Mouse (Mus musculus): Measurements from ENCODE around the gene Hist1h1t. TPM values are rescaled to one million over a fixed set of nuclear protein-coding genes. Genes with fewer than 3 reads are reported as not detected.

Hist1h1t gene
- polyA plus RNA-seq, 1 experiment from 2014 or later = not detected

DNA sequence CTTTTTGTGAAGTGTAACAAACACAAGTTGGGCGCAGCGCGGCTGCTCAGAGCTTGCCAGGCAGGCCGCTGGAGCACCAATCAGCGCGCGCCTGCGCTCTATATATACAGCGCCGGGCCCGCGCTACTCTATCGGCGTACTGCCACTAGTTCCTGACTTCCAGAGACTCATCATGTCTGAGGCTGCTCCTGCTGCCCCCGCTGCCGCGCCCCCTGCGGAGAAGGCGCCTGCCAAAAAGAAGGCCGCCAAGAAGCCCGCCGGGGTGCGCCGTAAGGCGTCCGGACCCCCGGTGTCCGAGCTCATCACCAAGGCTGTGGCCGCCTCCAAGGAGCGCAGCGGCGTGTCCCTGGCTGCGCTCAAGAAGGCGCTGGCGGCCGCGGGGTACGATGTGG is 43.1 kb downstream of the Hist1h1t start, which contains the start of gene Hist1h1c:
Gene Hist1h1c (plus strand): TSS at position 132 of the 392 bp plus-strand sequence.
- H3K9me3 ChIP-seq (replicated peaks) = no peaks in the 10 kb centered on the region
- ATAC-seq (ENCODE audit: insufficient number of reproducible peaks, low FRiP score) = peak; percentile 94
- H3K9ac ChIP-seq = peak within 1 kb of the TSS; percentile 96
- H3K4me2 ChIP-seq = peak within 1 kb of the TSS; percentile 96
- no peaks in the 10 kb centered on the region for H3K36me3 ChIP-seq
- no peaks in the 10 kb centered on the region for H3K27me3 ChIP-seq (replicated peaks)
- H3K27ac ChIP-seq (ENCODE audit: poor library complexity, severe bottlenecking) = peak within 1 kb of the TSS; percentile 100
- WGBS = 0% methylated on average over 38 of the region's 38 CpGs
- H3K4me3 ChIP-seq = peak within 1 kb of the TSS; percentile 68
- peaks cover 7% of the 10 kb centered on the region for H3K4me1 ChIP-seq (replicated peaks)

DNA sequence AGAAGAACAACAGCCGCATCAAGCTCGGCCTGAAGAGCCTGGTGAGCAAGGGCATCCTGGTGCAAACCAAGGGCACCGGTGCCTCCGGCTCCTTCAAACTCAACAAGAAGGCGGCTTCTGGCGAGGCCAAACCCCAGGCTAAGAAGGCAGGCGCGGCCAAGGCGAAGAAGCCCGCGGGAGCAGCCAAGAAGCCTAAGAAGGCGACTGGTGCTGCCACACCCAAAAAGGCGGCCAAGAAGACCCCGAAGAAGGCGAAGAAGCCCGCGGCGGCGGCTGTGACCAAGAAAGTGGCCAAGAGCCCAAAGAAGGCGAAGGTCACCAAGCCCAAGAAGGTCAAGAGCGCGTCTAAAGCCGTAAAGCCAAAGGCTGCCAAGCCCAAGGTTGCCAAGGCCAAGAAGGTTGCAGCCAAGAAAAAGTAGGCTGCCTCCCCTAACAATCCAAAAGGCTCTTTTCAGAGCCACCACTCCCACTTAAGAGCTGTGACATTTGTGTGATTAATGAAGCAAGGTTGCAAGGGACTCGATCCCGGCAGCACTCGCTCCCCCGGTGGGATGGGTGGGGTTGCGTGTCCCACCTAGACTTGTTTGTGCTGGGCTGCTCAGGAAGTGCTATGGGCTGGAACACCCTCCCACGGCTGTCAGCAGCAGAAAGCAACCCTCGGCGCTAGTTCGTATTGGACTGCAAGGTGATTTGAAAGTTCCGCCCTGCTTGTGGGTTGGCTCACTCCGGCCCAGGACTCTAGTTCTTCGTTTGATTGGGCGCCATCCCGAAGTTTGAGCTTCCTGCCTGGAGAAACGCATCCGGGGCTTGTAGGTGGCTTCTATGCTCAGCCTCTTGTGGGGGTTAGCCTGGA is 43.7 kb downstream of the Hist1h1t start:
- peak overlapping the region; percentile 68 for H3K4me3 ChIP-seq
- 0% methylated on average over 39 of the region's 39 CpGs for WGBS

DNA sequence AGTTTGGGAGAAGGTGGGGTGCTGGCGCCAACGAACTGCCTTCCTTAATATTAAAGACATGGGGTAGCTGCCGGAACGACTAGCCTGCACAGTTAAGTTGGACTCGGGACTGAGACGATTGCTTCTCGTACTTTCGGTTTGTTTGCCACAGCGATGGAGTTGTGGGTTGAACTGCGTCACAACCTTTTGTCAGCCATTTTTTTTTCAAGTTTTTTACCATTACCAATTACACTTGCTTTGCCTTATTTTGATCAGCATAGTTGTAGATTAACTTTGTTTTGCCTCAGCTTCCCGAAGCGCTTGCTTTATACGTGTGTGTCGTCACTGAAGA is 44.3 kb downstream of the Hist1h1t start:
- H3K36me3 ChIP-seq = no peaks in the 10 kb centered on the region
- H3K4me1 ChIP-seq (replicated peaks) = peaks cover 7% of the 10 kb centered on the region
- H3K4me3 ChIP-seq = peak overlapping the region; percentile 68
- peak overlapping the region; percentile 96 for H3K4me2 ChIP-seq
- no peaks in the 10 kb centered on the region for H3K27me3 ChIP-seq (replicated peaks)
- peak overlapping the region; percentile 96 for H3K9ac ChIP-seq
- no peak; the same call in 1 of the 2 replicates for ATAC-seq (ENCODE audit: insufficient number of reproducible peaks, low FRiP score)
- WGBS = under 1% methylated on average over 14 of the region's 14 CpGs
- H3K9me3 ChIP-seq (replicated peaks) = no peaks in the 10 kb centered on the region
- peak overlapping the region; percentile 100 for H3K27ac ChIP-seq (ENCODE audit: poor library complexity, severe bottlenecking)

More for the DNA sequence above, 43.7 kb downstream of the Hist1h1t start:
- peak overlapping the region; percentile 100 for H3K27ac ChIP-seq (ENCODE audit: poor library complexity, severe bottlenecking)
- peaks cover 7% of the 10 kb centered on the region for H3K4me1 ChIP-seq (replicated peaks)
- peak overlapping the region; percentile 96 for H3K4me2 ChIP-seq
- no peaks in the 10 kb centered on the region for H3K36me3 ChIP-seq
- H3K27me3 ChIP-seq (replicated peaks) = no peaks in the 10 kb centered on the region
- H3K9ac ChIP-seq = peak overlapping the region; percentile 96
- ATAC-seq (ENCODE audit: insufficient number of reproducible peaks, low FRiP score) = peak; percentile 86
- no peaks in the 10 kb centered on the region for H3K9me3 ChIP-seq (replicated peaks)

DNA sequence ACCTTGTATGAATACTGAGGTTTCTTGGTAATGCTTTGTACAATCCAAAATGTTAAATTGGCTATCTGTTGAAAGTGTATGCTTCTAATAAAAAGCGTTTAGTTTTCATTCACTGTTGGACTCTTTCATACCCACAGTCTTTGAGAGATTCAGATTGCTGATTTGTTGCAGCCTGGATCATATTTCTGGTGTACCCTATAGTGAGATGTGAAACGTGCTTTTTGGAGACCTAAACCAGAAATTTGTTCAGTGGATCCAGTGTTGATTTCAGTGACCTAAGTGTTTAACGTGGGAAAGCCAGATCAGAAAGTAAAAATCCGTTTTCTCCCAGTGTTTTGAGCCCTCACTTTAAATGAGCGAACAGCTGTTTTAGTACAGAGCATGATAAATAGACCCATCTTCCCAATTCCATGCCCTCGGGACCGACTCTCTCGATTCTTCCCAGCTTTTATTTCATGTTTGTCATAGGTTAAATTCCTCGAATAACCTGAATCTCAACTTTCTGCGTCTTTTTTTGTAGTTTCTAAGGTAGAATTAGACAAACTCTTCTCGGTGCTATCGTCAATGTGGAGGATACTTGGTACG is 44.7 kb downstream of the Hist1h1t start:
- Histone ChIP-seq H3K9me3 (replicated peaks) (no peaks in the 10 kb centered on the region), H3K27ac (ENCODE audit: poor library complexity, severe bottlenecking) (peak overlapping the region; percentile 100), H3K4me3 (peak overlapping the region; percentile 68), H3K27me3 (replicated peaks) (no peaks in the 10 kb centered on the region), H3K36me3 (no peaks in the 10 kb centered on the region), H3K4me1 (replicated peaks) (peaks cover 7% of the 10 kb centered on the region), H3K4me2 (peak overlapping the region; percentile 96), H3K9ac (peak overlapping the region; percentile 96)
- 31% methylated on average over 13 of the region's 13 CpGs for WGBS
- ATAC-seq (ENCODE audit: insufficient number of reproducible peaks, low FRiP score) = no peak

DNA sequence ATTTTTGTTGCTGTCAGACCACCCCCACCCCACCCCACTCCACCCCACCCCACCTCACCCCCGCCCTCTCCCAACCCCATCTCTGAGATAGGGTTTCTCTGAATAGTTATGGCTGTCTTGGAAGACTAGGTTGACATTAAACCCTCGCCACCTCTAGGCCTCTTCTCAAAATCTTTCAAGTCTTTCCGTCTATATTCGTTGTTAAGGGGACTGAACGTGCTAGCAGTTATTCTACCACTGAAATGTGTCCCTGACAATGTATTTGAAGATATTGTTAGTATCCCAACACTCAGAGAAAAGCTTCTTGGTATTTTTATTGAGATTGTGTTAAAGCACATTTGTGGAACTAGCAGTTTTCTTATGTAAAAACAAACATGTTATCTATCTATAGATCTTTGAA is 45.3 kb downstream of the Hist1h1t start:
- Histone ChIP-seq H3K4me2 (peak overlapping the region; percentile 96), H3K4me1 (replicated peaks) (peaks cover 7% of the 10 kb centered on the region), H3K36me3 (no peaks in the 10 kb centered on the region), H3K4me3 (0 out of 2 replicates have a peak overlapping the region, but pooled peaks have one; percentile 4), H3K9ac (no peak overlapping the region), H3K27me3 (replicated peaks) (no peaks in the 10 kb centered on the region), H3K27ac (ENCODE audit: poor library complexity, severe bottlenecking) (peak overlapping the region; percentile 100; the same call in 1 of the 2 replicates), H3K9me3 (replicated peaks) (no peaks in the 10 kb centered on the region)
- WGBS = 49% methylated on average over 5 of the region's 5 CpGs
- no peak for ATAC-seq (ENCODE audit: insufficient number of reproducible peaks, low FRiP score)

DNA sequence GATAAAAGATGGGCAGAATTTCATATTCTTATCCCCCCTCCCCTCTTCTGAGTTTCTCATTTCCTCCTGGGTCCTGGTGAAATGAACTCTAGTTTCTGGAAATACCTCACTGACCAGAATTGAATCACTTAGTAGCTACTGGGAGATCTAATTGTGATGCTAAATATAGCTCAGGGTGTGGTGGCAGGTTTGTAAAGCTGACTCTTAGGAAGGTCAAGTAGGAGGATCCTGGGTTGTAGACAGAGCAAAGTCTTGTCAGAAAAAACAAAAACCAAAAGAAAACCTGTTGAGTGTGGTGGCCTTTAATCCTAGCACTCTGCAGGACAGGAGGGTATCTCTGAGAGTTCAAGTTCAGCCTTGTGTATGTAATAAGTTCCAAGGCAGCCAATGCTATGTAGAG is 46.4 kb downstream of the Hist1h1t start:
- H3K27me3 ChIP-seq (replicated peaks) = no peaks in the 10 kb centered on the region
- no peak overlapping the region for H3K27ac ChIP-seq (ENCODE audit: poor library complexity, severe bottlenecking)
- no peak overlapping the region for H3K4me2 ChIP-seq
- peaks cover 8% of the 10 kb centered on the region for H3K4me1 ChIP-seq (replicated peaks)
- no peak for ATAC-seq (ENCODE audit: insufficient number of reproducible peaks, low FRiP score)
- no peaks in the 10 kb centered on the region for H3K36me3 ChIP-seq
- H3K9ac ChIP-seq = no peak overlapping the region
- H3K4me3 ChIP-seq = no peak overlapping the region
- no peaks in the 10 kb centered on the region for H3K9me3 ChIP-seq (replicated peaks)

DNA sequence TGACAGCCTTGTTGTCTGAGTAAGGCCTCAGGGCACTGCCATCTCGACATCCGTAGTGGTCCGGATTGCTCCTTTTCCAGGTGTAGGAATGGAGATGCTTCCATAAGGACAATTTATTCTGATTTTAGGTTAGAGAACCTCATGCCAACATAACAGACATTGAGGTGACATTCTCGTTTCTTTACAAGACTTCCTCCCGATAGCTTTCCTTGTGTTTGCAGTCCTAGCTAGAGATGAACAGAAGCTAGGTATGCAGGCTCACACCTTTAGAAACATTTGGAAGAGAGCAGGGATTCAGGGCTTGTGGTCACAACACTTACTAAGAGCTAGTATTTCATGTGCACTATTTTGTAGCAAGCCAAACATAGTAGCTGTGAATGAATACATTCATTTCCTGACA is 47.6 kb downstream of the Hist1h1t start:
- no peaks in the 10 kb centered on the region for H3K27me3 ChIP-seq (replicated peaks)
- no peak overlapping the region for H3K4me2 ChIP-seq
- peaks cover 12% of the 10 kb centered on the region for H3K4me1 ChIP-seq (replicated peaks)
- ATAC-seq (ENCODE audit: insufficient number of reproducible peaks, low FRiP score) = no peak
- H3K9me3 ChIP-seq (replicated peaks) = no peaks in the 10 kb centered on the region
- no peaks in the 10 kb centered on the region for H3K36me3 ChIP-seq
- H3K27ac ChIP-seq (ENCODE audit: poor library complexity, severe bottlenecking) = no peak overlapping the region
- no peak overlapping the region for H3K4me3 ChIP-seq
- H3K9ac ChIP-seq = no peak overlapping the region
- 83% methylated on average over 5 of the region's 5 CpGs for WGBS

DNA sequence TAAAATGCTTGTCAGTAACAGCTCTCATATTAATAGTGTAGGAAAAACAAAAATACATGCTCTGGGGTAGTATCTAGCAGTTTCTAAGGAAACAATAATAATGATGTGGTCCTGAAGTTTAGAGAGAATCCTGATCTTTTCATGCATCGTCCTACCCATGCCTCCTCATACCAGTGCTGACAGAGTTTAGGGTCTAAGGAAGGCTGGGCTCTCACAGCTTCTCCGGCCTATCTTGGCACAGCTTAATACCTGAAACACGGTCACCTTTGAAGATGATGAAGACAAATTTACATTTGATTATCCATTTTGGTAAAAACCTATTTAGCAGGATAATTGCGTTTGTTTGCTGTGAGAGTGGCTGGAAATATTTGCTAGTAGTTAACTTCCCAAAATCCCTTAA is 48.3 kb downstream of the Hist1h1t start:
- WGBS = 35% methylated on average over 4 of the region's 4 CpGs

DNA sequence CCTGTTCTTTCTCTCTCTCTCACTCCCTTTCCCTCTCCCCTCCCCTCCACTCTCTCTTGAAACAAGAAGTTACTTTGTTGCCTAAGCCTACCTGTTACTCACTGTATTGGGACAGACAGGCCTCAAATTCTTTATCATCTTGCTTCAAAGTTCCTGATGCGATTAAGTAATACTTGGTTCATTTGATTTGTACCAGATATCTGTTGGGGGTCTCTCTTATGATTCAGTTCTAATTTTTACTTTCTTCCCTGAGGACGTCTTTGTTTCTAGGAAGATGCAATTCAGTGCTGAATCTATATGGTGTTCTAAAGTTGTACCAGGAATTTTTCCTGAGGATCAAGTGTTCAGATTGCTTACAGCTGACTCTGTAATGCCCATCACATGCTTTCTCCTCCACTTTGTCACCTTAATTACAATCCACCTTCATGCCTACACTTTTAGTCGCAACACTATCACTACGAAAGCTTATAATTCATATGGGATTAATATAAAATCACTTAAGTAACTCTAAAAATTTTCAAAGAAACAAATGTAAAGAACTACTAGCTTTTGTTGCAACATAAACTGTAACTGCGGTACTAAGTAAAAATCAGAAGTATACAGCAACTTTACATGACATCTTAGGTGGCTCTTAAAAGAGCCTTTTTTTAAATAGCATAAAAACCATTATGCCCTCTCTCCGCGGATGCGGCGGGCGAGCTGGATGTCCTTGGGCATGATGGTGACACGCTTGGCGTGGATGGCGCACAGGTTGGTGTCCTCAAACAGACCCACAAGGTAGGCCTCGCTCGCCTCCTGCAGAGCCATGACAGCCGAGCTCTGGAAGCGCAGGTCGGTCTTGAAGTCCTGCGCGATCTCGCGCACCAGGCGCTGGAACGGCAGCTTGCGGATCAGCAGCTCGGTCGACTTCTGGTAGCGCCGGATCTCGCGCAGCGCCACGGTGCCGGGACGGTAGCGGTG is 49.1 kb downstream of the Hist1h1t start:
- no peaks in the 10 kb centered on the region for H3K9me3 ChIP-seq (replicated peaks)
- H3K27me3 ChIP-seq (replicated peaks) = no peaks in the 10 kb centered on the region
- WGBS = 3% methylated on average over 18 of the region's 36 CpGs
- H3K4me3 ChIP-seq = peak overlapping the region; percentile 52
- peak overlapping the region; percentile 69 for H3K4me2 ChIP-seq
- H3K4me1 ChIP-seq (replicated peaks) = peaks cover 16% of the 10 kb centered on the region
- H3K36me3 ChIP-seq = no peaks in the 10 kb centered on the region
- H3K27ac ChIP-seq (ENCODE audit: poor library complexity, severe bottlenecking) = peak overlapping the region; percentile 73; the same call in 1 of the 2 replicates
- ATAC-seq (ENCODE audit: insufficient number of reproducible peaks, low FRiP score) = no peak
- peak overlapping the region; percentile 70 for H3K9ac ChIP-seq

More for the DNA sequence above, 48.3 kb downstream of the Hist1h1t start:
- peaks cover 16% of the 10 kb centered on the region for H3K4me1 ChIP-seq (replicated peaks)
- H3K4me3 ChIP-seq = no peak overlapping the region
- H3K9ac ChIP-seq = no peak overlapping the region
- no peak overlapping the region for H3K27ac ChIP-seq (ENCODE audit: poor library complexity, severe bottlenecking)
- no peak for ATAC-seq (ENCODE audit: insufficient number of reproducible peaks, low FRiP score)
- H3K9me3 ChIP-seq (replicated peaks) = no peaks in the 10 kb centered on the region
- H3K36me3 ChIP-seq = no peaks in the 10 kb centered on the region
- peak overlapping the region; percentile 69 for H3K4me2 ChIP-seq
- H3K27me3 ChIP-seq (replicated peaks) = no peaks in the 10 kb centered on the region

DNA sequence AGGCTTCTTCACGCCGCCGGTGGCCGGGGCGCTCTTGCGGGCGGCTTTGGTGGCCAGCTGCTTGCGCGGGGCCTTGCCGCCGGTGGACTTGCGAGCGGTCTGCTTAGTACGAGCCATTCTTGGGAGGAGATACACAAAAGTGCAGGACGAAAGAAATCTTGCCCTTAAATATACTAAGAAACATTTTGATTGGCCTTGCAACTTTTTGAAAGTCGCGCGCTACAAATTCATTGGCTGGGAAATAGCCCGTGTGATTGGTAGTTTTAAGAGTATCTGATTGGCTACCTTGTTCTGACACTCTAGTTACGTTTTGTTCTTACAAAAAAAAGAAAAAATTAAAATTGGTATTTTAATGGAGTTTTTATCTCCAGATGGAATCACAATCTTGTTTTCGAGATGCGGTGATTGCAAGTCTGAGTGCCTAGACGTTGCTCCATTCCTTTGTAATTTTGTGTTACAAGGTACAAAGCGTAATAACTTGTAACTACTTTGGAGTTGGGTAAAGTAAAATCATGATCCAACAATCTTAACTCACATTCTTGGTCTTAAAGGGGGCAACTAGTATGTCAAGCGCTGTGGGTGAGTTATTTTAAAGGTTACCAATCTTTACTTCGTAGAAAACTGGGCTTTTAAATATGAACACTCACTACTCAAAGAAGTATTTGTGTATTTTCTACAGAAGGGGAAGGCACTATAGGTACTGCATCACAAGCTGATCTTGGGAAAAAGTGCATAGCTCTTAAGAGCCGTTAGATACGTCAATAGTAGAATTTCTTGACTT is 50.0 kb downstream of the Hist1h1t start, which contains the start of gene Hist1h3c:
Gene Hist1h3c (minus strand): TSS at position 222 of the 781 bp plus-strand sequence.
- H3K27me3 ChIP-seq (replicated peaks) = no peaks in the 10 kb centered on the region
- peak within 1 kb of the TSS; percentile 75 for H3K9ac ChIP-seq
- H3K4me1 ChIP-seq (replicated peaks) = peaks cover 16% of the 10 kb centered on the region
- H3K9me3 ChIP-seq (replicated peaks) = no peaks in the 10 kb centered on the region
- under 1% methylated on average over 28 of the region's 28 CpGs for WGBS
- peak within 1 kb of the TSS; percentile 52 for H3K4me3 ChIP-seq
- H3K36me3 ChIP-seq = no peaks in the 10 kb centered on the region
- peak; percentile 74 for ATAC-seq (ENCODE audit: insufficient number of reproducible peaks, low FRiP score)
- peak within 1 kb of the TSS; percentile 69 for H3K4me2 ChIP-seq
- peak within 1 kb of the TSS; percentile 100 for H3K27ac ChIP-seq (ENCODE audit: poor library complexity, severe bottlenecking)
